Mouse (Mus musculus) gastrocnemius, postnatal 36 days (tissue): ENCODE results near the gene Oas1a. TPM values are rescaled to one million over a fixed set of nuclear protein-coding genes. Genes with fewer than 3 reads are reported as not detected.
"Not testable (repeated sequence)": the region's sequence is repeated elsewhere in the genome, so short reads cannot be mapped to it uniquely, and the experiment has no call there.

Experiments used
- DNase-seq, 2 experiments: peaks; one replicate each; pipeline ENCODE4 v3.0.0; 2022
- intact Hi-C: fragments of 180-260 bp; cut with DNase I; formaldehyde crosslinking; loops from one replicate; pipeline ENCODE4 v1.15.1; 2025
- long read RNA-seq, 2 experiments: library from polyadenylated mRNA; stranded (forward); transcript quantifications; one replicate each; pipeline ENCODE4 v2.0.0; 2021
- total RNA-seq, 2 experiments: library from RNA; stranded (reverse); gene quantifications; 2 replicates each; pipeline ENCODE4 v1.2.3; 2021

Oas1a gene
- under 1 TPM in 1 of 2 experiments, not detected in 1; 0.13 TPM for total RNA-seq
- long read RNA-seq, experiment 1, partial matches to known transcripts, result 1 of 1 reads
- long read RNA-seq, experiment 1, other reads (novel, unspliced or antisense), result 0 of 1 reads
- long read RNA-seq, experiment 2, partial matches to known transcripts, result 1 of 1 reads
- long read RNA-seq, experiment 2, other reads (novel, unspliced or antisense), result 0 of 1 reads

- intact Hi-C loops, DNase-seq: not testable (repeated sequence)
Measured at GRCm38 (mm10) chr5:120906791-120907733, at the start of gene Oas1a. Gene Oas1a (minus strand): TSS chr5:120907521.

GRCm38 (mm10) chr5:120953974-120954373, 46.7 kb upstream of the Oas1a start:
- intact Hi-C loops, result loop anchor here (2.0 to 10.0 kb wide), 2 partner anchors 171 to 219 kb away; no protein-coding TSS in a partner anchor
- no peak for DNase-seq

- intact Hi-C loops, result loop anchor here (10.0 kb wide), 1 partner anchor 172 kb away; no protein-coding TSS in a partner anchor
- peak in 1 of 2 experiments; percentile 13 for DNase-seq
Measured at GRCm38 (mm10) chr5:120952242-120952770, 45.0 kb upstream of the Oas1a start.

GRCm38 (mm10) chr5:120942076-120942475, 34.8 kb upstream of the Oas1a start:
- intact Hi-C loops, result loop anchor here (5.0 kb wide), 1 partner anchor 125 kb away; no protein-coding TSS in a partner anchor
- no peak for DNase-seq

GRCm38 (mm10) chr5:120938586-120938985, 31.3 kb upstream of the Oas1a start:
- intact Hi-C loops, result no loop called here
- no peak for DNase-seq

GRCm38 (mm10) chr5:120937841-120938240, 30.5 kb upstream of the Oas1a start:
- intact Hi-C loops, result no loop called here
- DNase-seq, result no peak

- intact Hi-C loops, result no loop called here
Measured at GRCm38 (mm10) chr5:120933966-120934365, 26.6 kb upstream of the Oas1a start.

GRCm38 (mm10) chr5:120927036-120927435, 19.7 kb upstream of the Oas1a start:
- no peak for DNase-seq
- intact Hi-C loops, result no loop called here

More at GRCm38 (mm10) chr5:120933966-120934365, 26.6 kb upstream of the Oas1a start:
- no peak for DNase-seq

- DNase-seq, intact Hi-C loops: not testable (repeated sequence)
Measured at GRCm38 (mm10) chr5:120926311-120926710, 19.0 kb upstream of the Oas1a start.

GRCm38 (mm10) chr5:120924520-120924919, 17.2 kb upstream of the Oas1a start:
- intact Hi-C loops, DNase-seq: not testable (repeated sequence)

- intact Hi-C loops, result no loop called here
- DNase-seq, result no peak
Measured at GRCm38 (mm10) chr5:120923969-120924368, 16.6 kb upstream of the Oas1a start.

GRCm38 (mm10) chr5:120920296-120920695, 13.0 kb upstream of the Oas1a start:
- no peak for DNase-seq
- intact Hi-C loops, result no loop called here

- DNase-seq, intact Hi-C loops: not testable (repeated sequence)
Measured at GRCm38 (mm10) chr5:120919156-120919935, 12.0 kb upstream of the Oas1a start.

GRCm38 (mm10) chr5:120914204-120914603, 6.9 kb upstream of the Oas1a start, which contains the start of gene Oas1d:
Gene Oas1d (plus strand): TSS chr5:120914536.
- intact Hi-C loops, result not testable (repeated sequence)

GRCm38 (mm10) chr5:120908196-120908920, 1.0 kb upstream of the Oas1a start:
- no peak for DNase-seq
- intact Hi-C loops, result no loop called here

More at GRCm38 (mm10) chr5:120914204-120914603, 6.9 kb upstream of the Oas1a start, which contains the start of gene Oas1d:
- DNase-seq, result not testable (repeated sequence)

- intact Hi-C loops, result no loop called here
- DNase-seq, result no peak
Measured at GRCm38 (mm10) chr5:120902056-120902455, 5.3 kb downstream of the Oas1a start.

- DNase-seq, result no peak
- intact Hi-C loops, result no loop called here
Measured at GRCm38 (mm10) chr5:120900666-120901065, 6.7 kb downstream of the Oas1a start.

GRCm38 (mm10) chr5:120898726-120899125, 8.6 kb downstream of the Oas1a start:
- no peak for DNase-seq
- intact Hi-C loops, result loop anchor here (2.0 kb wide), 1 partner anchor 22 kb away; no protein-coding TSS in a partner anchor

- no peak for DNase-seq
- intact Hi-C loops, result loop anchor here (2.0 kb wide), 1 partner anchor 22 kb away; no protein-coding TSS in a partner anchor
Measured at GRCm38 (mm10) chr5:120898307-120898706, 9.0 kb downstream of the Oas1a start.
